Mouse (Mus musculus) testis, adult 2 months (tissue): Measurements from ENCODE around the gene Serpina1b.
"Not testable (repeated sequence)": the region's sequence is repeated elsewhere in the genome, so short reads cannot be mapped to it uniquely, and the experiment has no call there.

Source experiments
- CTCF ChIP-seq: fragments of 200-500 bp; IDR thresholded peaks from 2 replicates; pipeline ENCODE4 v1.5.1; 2012; ENCODE audit warnings: low read depth, mild to moderate bottlenecking, inconsistent platforms, low read length, moderate library complexity; ENCODE audit not compliant: control insufficient read depth, insufficient read depth, insufficient replicate concordance
- POLR2A ChIP-seq: fragments of 200-500 bp; IDR thresholded peaks from 2 replicates; pipeline ENCODE4 v1.6.1; 2012; ENCODE audit warnings: low read depth, mild to moderate bottlenecking, inconsistent platforms, low read length, moderate library complexity; ENCODE audit not compliant: control insufficient read depth

- not testable (repeated sequence) for TF ChIP-seq POLR2A, CTCF
Observed at GRCm38 (mm10) chr12:103860571-103860970, 30.4 kb upstream of the Serpina1b start.
